Mouse (Mus musculus) lung, adult 2 months (tissue): ENCODE measurements at regions not wholly inside any gene's neighbourhood (a gene's known extent, or its start where the extent isn't known, plus 50 kb on each side); places are given as distances from the start of the nearest gene placed in this dataset.

ENCODE experiments used
- CTCF ChIP-seq: fragments of 200-500 bp; IDR thresholded peaks from 2 replicates; pipeline ENCODE4 v1.5.1; 2011; ENCODE audit warnings: mild to moderate bottlenecking, low read length, control low read depth; ENCODE audit not compliant: insufficient read depth
- POLR2A ChIP-seq: fragments of 200-500 bp; IDR thresholded peaks from 2 replicates; pipeline ENCODE4 v1.6.1; 2011; ENCODE audit warnings: low read depth, mild to moderate bottlenecking, control low read depth, low read length, borderline replicate concordance; ENCODE audit errors: extremely low read depth

DNA sequence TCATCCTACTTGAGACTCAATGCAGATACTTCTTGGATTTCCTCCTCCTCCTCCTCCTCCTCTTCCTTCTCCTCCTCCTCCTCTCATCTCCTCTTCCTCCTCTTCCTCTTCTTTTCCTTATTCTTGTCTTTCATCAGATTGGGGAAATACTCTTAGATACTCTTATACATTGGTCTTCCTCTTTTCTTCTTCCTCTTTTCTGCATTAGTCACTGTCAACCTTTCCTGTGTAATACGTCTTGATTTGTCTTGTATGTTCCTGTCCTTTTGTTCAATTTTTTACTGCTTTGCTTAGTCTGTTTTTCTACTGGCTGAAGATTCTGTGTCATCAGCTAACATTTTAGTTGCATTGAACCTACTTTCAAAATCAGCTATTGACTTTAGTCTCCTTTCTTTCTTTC, 279.5 kb downstream of the Bcl11a start:
- TF ChIP-seq POLR2A (no peak), CTCF (no peak)
